Mouse (Mus musculus) kidney, postnatal 14 days (tissue): ENCODE measurements around the gene Kansl1l.

Experiments used
- DNase-seq: peaks from one replicate; pipeline ENCODE4 v3.0.0; 2022; ENCODE audit warnings: mixed read lengths

Kansl1l gene

DNA sequence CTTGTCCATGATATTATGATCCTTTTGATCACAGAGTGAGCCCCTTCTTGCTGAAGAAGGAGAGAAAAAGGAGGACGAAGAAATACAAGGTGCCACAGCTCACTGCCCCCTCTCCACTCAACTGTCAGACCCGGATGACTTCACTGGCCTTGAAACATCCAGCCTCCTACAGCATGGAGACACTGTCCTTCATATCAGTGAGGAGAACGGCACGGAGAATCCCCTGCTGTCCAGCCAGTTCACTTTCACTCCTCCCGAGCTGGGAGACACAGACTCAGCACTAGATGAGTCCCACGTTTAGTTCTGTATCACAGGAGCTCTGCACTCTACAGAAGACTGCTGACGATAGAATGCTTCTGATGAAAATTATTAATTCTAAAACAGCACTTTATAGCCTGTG is 122.1 kb downstream of the Kansl1l start:
- DNase-seq = no peak

DNA sequence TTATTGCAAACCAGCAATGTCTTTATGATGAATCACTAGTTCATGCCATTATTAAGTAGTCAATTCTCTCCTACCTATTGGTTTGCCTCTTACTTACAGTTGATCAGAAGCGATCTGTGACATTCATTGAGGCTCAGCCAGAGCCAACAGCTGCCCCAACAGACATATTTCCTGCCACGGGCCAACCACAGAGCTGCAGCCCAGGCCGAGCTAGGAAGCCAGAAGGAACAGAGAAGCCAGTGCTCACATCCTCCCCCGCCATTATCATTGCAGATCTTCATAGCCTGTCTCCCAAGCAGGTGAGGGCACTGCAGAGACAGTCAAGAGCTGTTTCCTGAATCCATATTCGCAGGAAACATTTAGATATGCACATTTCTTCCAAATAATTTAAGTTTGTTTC is 123.1 kb downstream of the Kansl1l start:
- no peak for DNase-seq

DNA sequence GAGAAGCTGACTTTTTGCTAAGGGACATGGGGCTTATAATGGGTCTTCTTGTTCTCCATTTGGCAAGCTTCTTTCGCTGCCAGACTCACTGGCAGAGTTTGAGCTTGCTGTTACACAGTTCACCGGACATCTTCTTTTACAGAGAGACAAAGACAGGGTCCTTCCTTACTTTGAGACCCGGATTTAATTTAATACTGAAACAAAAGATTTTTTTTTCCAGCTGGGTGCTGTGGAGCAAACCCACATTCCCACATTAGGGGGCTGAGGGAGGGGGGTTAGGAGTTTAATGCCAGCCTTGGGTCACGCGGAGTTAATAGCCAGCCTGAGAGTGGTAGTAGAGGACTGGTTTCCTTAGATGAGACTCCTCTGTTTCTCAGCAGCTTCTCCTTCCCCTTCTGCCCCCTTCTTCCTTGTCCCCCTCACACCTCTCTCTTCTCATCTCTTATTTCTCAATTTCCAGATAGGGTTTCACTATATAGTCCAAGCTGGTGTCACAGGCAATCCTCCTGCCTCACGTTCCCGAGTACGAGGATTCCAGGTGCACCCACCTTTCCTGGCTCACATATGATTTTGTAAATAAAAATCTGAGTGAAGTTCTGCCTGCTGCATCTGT is 124.5 kb downstream of the Kansl1l start:
- DNase-seq = no peak

DNA sequence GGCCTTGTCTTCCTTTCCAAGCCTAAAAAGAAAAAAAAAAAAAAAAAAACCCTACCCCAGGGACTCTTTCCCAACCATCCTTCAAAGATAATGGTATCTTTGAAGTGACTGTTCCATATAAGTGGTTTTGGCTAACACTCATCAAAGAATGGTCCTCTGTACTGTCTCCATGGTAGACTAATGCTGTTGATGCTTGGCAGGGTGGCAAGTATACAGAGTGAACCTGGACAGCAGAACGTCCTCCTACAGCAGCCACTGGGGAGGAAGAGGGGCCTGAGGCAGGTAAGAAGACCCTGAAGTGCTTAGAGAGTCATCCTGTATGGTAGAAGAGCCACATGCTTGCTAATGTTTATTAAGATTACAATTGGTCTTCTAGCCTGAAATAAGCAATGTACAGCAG is 125.1 kb downstream of the Kansl1l start:
- DNase-seq = no peak

DNA sequence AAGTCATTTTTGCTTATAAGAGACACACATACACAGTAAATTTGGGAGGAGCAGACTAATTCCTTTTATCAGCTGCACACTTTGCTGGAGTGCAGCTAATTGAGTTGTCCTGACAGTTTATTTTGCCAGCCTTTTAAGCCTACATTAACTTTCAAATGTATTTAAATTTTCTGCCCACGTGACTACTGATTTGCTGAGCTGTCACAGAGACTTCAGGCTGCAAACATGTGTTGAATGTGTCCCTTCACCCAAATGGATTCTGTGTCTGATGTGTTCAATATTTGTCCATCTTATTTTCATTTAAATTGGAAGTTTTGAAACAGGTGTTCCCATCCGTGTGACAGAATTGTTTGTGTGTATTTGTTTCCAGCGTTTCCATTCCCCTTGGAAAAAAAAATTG is 125.6 kb downstream of the Kansl1l start:
- no peak for DNase-seq

DNA sequence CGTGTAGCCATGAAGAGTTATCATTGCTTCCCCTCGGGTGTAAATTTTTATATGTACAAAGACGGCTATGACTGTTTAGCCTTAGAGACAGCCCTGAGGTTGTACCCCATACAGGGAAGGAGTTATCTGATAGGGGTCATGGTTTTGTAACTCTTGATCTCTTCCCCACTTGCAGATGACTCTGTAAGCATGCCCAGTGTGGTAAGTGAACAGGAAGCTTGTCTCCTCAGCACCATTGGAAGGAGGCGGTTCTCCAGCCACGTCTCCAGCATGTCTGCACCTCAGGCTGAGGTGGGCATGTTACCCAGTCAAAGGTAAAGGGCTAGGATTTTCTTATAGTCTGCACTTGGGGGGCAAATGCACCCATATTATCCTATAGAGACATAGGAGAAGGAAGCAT is 134.4 kb downstream of the Kansl1l start:
- DNase-seq = no peak

DNA sequence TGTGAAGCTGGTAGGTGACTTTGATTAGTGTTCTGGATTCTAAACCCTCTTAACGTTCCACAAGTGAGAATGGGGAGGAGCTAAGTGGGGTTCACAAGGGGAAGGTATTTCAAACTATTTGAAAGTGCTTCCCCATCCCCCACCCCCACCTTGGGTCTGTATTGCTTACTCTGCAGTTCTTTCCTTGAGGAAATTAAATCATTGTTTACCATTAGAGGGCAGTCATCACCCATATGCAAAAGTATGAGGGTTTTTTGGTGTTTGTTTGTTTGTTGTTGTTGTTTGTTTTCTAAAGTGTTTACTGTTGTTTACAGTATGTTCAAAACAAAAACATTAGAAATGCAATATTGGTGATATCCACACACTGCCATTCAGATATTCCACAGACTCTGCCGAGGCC is 138.7 kb downstream of the Kansl1l start:
- no peak for DNase-seq

DNA sequence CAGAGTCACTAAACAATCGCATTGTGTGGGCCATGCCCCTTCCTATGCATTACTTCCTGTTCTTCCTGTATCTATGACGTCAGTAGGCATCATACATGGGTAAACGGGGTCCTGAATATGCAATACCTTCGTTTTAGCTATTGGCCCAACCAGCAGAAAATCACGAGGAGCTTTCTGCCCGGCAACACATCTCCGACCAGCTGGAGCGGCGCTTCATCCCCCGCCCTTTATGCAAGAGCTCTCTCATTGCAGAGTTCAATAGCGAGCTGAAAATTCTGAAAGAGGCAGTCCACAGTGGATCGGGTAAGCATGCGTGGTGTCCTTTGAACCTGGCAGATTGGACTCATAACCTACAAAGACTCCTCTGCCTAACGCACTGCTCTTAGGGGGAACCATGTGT is 139.4 kb downstream of the Kansl1l start:
- no peak for DNase-seq

DNA sequence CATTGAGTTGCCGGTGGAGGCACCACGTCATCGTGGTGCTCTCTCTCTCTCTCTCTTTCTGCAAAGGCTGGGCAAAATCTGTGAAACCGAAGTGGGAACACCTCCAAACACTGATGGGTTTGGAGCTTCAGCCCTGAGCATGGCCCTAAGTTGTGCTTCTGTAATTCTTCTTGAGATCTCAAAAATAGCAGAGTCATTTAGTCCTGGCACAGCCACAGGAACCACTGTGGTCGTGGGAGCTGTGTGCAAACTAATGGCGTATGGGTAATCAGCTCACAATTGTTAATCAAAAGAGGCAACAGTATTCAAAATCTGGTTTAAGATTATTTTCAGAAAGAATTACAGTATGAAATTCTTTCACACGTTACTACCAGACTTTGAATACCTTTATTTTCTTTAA is 144.6 kb downstream of the Kansl1l start:
- no peak for DNase-seq

DNA sequence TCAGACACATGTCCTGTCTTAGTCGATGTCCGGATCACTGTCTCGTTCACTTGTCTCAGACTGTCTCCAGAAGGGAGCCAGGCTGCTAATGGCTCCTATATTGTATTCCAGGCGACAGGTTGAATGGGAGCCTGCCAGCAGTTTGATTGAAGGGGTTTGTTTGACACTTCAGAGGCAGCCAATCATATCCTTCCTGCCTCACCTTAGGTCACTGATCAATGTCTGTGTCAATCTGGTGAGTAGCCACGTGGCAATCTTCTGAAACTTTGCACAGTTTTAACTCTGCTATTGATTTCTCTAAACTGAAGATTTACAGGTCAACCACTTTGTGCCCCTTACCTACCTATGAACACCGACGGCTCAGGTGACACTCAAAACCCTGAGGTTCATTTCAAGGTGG is 145.9 kb downstream of the Kansl1l start:
- DNase-seq = no peak
